Mouse (Mus musculus) thymus, postnatal 4 days (tissue): ENCODE measurements around the gene Dse.
A peak's percentile ranks its signal among the peaks of the same experiment; 100 is the strongest.

ENCODE experiments used
- DNase-seq: peaks from one replicate; pipeline ENCODE4 v3.0.0; 2021

Gene Dse

DNA sequence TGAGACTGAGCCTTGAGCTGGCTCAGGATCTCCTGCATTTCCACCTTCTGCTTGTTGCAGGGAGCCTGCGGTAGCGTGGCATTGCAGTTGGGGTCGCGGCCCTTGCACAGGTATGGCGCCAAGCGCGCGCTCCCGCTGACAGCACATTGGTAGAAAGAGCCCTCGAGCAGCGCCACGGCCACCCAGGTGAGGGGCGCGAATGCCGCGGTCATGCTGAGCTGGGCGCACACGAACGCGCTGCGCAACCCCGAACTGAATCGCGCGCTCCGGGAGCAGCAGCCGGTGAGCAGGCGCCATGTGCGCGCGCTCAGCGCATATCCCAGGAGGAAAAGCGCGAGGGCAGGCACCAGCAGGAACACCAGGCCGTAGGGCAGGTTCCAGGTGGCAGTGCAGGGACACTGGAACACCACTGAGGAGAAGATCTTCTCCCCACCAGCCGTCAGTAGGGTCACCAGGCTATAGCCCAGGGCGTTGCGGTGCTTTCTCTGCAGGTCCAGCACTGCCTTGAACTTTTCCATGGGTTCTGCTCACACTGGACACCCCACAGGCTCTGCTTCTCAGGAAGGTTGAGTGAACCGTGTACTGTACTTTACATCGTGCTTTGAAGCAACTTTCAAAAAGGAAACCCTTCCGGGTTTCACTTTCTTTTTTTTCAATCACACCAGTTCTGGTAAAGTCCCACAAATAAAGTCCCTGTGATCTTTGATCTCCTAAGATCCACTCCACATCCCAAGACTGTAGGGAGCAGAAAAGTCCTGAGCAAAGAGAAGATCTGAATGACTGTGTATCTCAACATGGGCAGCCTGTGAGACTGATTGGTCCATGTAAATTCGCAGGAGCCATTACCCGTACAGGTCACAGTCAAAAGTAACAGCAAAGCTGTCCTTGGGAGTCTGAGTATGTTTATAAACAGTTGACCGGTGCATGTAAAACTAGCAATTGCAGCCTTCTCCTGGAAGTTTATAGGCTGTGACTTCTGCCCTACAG lies 79.8 kb downstream of the Dse start, which contains the start of gene Calhm6:
TSS of gene Calhm6 (minus strand) at position 593 of the 987 bp plus-strand sequence.
- peak; percentile 75 for DNase-seq

DNA sequence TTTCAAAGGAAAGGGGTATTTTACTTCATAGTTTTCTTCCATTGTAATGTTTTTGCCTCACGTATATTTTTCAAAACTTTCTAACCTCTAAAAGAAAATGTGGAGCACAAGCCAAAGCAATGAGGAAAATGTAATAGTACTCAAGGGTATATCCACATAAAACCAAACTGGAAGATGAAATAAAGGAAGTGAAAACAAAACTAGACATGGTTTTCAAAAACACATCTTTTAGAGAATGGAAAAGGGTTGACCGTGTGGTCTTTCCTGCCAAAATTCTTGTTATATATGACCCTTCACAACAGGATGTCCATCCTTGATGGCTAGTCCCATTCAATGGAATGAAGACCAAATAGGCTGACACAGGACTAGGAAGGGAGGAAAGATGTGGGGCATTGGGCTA lies 89.1 kb downstream of the Dse start:
- DNase-seq, result no peak

DNA sequence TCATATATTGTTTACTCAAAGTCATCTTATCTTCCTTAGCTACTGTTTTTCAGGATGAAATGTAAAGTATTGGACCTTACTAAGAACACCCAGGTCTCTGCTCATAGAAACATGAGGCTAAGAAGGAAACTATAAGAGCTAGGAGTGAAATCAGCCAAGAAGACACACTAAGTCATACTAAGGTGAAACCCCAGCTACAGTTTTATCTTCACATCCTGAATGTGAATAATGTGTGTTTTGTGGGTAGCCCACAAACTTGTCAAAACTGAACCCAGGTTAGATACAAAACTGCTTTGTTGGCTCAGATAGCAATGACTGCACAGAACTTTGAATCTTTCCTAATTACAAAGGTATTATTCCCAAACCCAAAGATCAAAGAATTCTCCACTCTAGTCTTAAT lies 89.7 kb downstream of the Dse start:
- DNase-seq, result no peak

DNA sequence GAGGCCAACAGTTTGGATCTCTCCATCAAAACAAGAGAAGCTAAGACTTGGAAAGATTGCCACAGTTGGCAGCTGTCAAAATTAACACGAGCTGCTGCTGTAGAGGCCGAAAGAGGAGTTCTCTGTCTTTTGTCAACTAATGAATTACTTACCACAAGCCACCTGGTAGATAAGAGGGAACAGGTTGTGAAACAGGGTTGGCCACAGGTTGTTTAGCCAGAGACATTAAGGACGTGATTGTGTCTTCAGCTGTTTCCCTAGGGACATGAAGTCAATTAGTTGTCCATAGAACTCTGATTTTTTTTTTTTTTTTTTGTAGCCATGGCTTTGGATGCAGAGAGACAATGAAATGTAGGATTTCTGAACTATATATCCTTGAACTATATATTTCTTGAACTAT lies 90.4 kb downstream of the Dse start:
- DNase-seq, result no peak

DNA sequence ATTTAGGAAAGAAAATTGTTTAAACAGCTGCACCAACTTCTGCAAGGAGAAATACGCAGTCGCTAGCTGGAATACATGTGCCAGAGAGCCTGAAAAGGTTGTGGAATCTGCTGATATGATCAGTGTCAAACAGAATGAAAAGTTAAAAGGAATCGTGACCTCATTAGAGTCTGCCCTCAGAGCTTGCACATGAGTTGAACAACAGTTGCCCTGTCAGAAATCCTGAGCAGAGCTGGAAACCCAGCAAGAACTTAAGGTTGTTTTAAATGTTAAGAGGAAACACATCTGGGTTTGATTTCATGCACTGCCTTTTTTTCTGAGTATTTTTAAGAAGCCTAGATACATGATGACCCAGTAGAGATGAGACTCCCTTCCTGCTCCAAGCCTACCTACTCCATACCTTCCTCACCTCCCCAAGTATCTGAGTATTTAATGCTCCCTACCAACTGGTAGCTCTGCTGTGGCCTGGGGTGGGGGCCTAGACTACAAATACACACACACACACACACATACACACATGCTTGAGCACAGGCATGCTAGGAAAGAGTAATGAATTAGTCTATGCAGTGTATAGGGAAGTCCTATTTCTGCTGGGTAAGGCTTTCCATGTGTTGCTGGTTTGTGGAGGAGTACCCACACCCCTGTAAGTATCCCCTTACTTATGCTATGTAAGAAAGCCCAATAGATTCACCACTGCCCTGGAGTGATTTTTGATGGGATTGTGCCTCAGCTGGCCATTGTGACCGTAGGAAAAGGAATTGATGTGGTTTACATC lies 95.4 kb downstream of the Dse start:
- no peak for DNase-seq

DNA sequence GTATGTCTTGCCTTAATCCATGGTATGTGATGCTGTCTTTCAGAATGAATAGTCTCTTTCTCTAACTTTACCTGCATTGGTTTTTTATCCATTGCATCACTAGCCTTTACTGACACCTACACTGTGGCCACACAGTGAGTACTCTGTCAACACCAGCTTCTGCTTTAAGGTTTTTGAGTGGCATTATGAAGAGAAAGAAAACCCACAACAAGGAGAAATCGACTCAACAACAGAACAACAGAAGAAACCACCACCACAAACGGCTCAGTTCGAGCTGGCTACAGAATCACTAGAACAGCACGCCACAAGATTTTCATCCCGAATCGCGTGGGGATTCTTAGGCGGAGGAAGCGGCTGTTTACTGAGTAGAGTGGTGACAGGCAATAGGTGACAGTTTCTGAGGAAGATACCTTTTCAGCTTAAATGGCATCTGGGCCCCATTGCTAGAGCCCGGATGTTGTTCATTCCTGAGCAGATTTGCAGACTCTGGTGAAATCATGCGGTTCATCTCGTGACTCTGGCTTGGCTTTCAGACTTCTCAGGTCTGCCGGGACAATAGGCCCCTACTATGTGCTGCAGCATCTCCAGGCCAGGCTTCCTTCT lies 96.6 kb downstream of the Dse start:
- peak; percentile 44 for DNase-seq
